Mouse (Mus musculus) cerebellum, adult 2 months (tissue): ENCODE measurements at regions not wholly inside any gene's neighbourhood (a gene's known extent, or its start where the extent isn't known, plus 50 kb on each side); places are given as distances from the start of the nearest gene placed in this dataset.

Experiments used
- DNase-seq, 2 experiments: peaks; one replicate each; pipeline ENCODE4 v3.0.0; 2021
- H3K27ac ChIP-seq: fragments of 200-500 bp; 2 replicates; pipeline ENCODE4 v1.5.1; 2012; ENCODE audit warnings: low read length, control low read depth, inconsistent platforms; ENCODE audit not compliant: insufficient read depth
- H3K27me3 ChIP-seq: fragments of 200-500 bp; 2 replicates; pipeline ENCODE4 v1.6.1; 2012; ENCODE audit warnings: inconsistent platforms, mild to moderate bottlenecking, low read length, moderate library complexity; ENCODE audit not compliant: control insufficient read depth, insufficient read depth
- H3K4me1 ChIP-seq: fragments of 200-500 bp; 2 replicates; pipeline ENCODE4 v1.6.1; 2011; ENCODE audit warnings: low read length; ENCODE audit not compliant: control insufficient read depth, insufficient read depth
- H3K4me3 ChIP-seq: fragments of 200-500 bp; replicated peaks from 2 replicates; pipeline ENCODE3; 2011; ENCODE audit warnings: mild to moderate bottlenecking, low read depth, low read length, control low read depth; ENCODE audit not compliant: insufficient read depth
- CTCF ChIP-seq: fragments of 200-500 bp; IDR thresholded peaks from 2 replicates; pipeline ENCODE4 v1.5.1; 2011; ENCODE audit warnings: low read depth, mild to moderate bottlenecking, control low read depth, low read length, moderate library complexity, borderline replicate concordance; ENCODE audit not compliant: insufficient read depth
- POLR2A ChIP-seq: fragments of 200-500 bp; IDR thresholded peaks from 2 replicates; pipeline ENCODE4 v1.6.1; 2011; ENCODE audit warnings: low read length, control low read depth, borderline replicate concordance; ENCODE audit not compliant: insufficient read depth
- WGBS: fragments of 180-500 bp; shearing (Covaris S2); methylation state at CpG from one replicate; pipeline ENCODE4 v1.1.7; 2018; 5-methylcytosine and 5-hydroxymethylcytosine counted together

DNA sequence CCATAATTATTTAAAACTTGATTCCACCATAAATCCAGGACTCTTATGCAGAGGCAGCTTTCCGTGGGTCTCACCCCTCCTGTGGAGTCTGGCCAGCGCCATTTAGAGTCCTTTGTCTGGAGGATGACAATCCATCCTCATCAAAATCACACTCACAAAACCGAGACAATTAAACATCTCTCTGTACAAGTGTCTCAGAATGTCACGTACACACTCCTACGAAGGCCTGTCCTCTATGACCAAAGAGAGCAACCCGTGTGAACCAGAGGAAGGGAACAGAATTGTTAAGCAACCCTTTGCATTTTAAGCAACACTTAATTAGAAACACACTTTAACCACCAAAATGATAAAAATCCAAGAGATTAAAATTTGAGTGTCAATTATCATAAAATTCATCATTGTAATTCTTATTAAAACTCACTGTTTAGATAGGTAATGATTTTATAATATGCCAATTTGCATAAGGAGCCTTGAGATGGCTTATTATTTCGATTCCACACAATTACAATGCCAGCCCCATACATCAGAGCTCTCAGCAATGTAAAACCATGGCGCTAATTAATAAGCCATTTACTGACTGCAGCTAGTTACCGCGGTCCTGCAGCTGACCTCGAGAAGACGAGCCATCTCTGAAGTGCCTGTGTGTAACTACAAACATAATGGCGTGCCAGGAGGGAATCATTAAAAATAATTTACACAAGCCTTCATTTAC is 325.0 kb upstream of the Irx1 start:
- WGBS, result 44% methylated on average over 13 of the region's 13 CpGs
- TF ChIP-seq CTCF, result no peak
- TF ChIP-seq POLR2A, result no peak
- Histone ChIP-seq H3K27me3 (no peaks in the 10 kb centered on the region; the same call in 1 of the 2 replicates), H3K4me3 (no peak overlapping the region), H3K4me1 (no peaks in the 10 kb centered on the region; the same call in 1 of the 2 replicates), H3K27ac (no peak overlapping the region)
- DNase-seq, result no peak

DNA sequence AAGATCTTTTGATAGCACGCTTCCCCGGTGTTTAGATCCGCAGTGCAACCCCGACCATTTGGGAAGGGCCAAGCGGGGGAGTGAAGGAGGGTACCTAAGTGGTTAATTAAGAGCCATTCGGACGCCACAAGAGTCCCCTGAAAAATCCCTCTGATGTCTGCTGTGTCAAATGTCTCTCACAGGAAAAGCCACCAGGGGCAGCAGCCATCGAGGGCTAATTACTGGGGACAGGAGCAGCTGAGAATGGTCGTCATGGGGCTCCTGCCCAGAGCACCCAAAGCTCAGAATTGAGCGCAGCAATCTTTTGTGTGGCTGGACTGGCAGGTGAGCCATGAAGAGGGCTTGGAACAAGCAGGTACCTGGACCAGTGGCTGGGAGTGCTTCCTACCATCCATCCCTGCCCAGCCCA is 325.6 kb upstream of the Irx1 start:
- no peaks in the 10 kb centered on the region; the same call in 1 of the 2 replicates for H3K4me1 ChIP-seq
- TF ChIP-seq CTCF (no peak), POLR2A (no peak)
- no peak overlapping the region for H3K4me3 ChIP-seq
- no peak for DNase-seq
- H3K27me3 ChIP-seq, result no peaks in the 10 kb centered on the region; the same call in 1 of the 2 replicates
- H3K27ac ChIP-seq, result no peak overlapping the region
- 26% methylated on average over 10 of the region's 10 CpGs for WGBS

GRCm38 (mm10) chr13:72292361-72292760 is 328.8 kb upstream of the Irx1 start:
- DNase-seq, result no peak
- WGBS, result 16% methylated on average over 14 of the region's 14 CpGs
- Histone ChIP-seq H3K27ac (no peak overlapping the region), H3K4me1 (no peaks in the 10 kb centered on the region), H3K27me3 (peaks cover 2% of the 10 kb centered on the region; the same call in 1 of the 2 replicates), H3K4me3 (no peak overlapping the region)
- no peak for TF ChIP-seq POLR2A

DNA sequence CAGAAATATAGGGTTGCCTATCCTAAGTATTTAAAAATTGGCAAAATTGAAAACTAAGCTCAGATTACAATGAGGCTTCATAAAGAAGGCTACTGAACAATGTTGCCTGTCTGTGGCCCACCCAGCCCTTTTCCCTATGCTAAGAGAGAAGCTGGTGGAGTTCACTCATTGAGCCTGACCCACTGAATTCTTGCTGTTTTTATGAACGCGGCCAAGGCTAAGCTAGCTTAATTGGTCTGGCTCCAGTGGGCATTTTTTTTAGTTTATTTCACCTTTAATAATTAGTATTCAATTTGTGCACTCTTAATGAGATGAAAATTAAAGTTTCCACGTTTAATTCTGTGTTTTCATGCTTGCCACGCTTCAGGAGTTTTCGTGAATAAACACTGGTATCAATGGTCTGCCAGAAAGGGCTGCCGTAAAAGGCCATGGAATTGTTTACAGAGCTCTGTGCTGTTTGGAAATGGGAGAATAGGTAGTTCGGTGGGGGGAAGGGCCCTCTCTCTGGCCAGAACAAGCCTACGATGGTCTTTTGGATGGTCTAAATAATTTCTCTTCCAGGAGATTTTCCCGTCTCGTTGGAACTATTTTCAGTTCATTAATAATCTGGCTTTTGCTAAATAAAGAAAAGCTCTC is 329.7 kb upstream of the Irx1 start:
- no peak overlapping the region for H3K4me3 ChIP-seq
- peak in 1 of 2 experiments; percentile 5 for DNase-seq
- H3K27ac ChIP-seq, result no peak overlapping the region
- TF ChIP-seq POLR2A (no peak), CTCF (no peak)
- H3K27me3 ChIP-seq, result peaks cover 2% of the 10 kb centered on the region; the same call in 1 of the 2 replicates
- H3K4me1 ChIP-seq, result no peaks in the 10 kb centered on the region
- 47% methylated on average over 10 of the region's 10 CpGs for WGBS

DNA sequence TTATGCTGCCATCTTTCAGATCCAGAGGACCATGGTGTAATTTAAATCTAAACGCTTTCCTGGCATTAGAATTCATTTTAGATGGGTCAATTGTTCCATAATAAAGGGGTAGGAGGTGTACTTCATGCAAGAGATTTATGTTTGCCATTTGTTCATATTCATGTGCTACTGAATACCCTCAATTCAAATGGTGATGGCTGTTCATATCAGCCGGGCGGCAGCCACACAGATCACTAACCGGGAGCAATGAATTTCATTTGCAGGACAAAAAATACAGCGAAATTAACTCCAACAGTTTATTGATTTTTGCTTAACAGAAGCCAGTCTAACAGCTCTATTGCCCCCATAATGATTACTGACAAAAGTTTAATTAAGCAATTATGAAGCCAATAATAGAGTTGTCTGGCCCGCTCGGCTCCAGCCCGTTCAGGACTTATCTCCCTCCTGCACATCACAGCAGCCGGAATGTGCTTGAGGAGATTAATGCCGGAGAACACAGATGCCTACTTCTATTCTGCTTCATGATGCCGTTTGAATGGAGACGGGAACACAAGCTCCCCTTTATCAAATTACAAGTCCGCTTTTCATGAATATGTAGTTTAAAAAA is 330.3 kb upstream of the Irx2 start:
- no peak for DNase-seq
- peaks cover 3% of the 10 kb centered on the region; the same call in 1 of the 2 replicates for H3K27me3 ChIP-seq
- TF ChIP-seq POLR2A (no peak), CTCF (no peak)

DNA sequence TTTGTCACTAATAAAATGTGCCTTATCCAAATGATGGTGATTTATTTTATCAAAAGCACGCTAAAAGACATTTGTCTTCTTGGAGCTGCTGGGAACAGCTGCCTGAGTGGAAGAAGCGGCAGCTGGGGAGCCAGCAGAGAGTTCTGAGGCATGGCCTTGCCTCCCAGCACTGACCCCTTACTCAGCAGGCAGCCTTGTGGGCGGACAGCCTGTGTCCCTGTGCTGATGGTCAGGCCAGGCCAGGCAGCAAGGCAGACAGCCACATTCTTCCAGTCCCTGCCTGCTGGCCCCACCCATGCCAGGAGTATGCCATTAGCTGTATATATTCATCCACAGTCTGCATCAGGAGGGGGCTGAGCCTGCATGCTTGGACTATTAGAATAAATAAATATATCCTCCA is 329.0 kb upstream of the Irx2 start:
- 41% methylated on average over 3 of the region's 3 CpGs for WGBS

More for the DNA sequence above, 330.3 kb upstream of the Irx2 start:
- no peaks in the 10 kb centered on the region for H3K4me1 ChIP-seq
- no peak overlapping the region for H3K4me3 ChIP-seq
- WGBS, result 25% methylated on average over 13 of the region's 13 CpGs
- no peak overlapping the region for H3K27ac ChIP-seq

DNA sequence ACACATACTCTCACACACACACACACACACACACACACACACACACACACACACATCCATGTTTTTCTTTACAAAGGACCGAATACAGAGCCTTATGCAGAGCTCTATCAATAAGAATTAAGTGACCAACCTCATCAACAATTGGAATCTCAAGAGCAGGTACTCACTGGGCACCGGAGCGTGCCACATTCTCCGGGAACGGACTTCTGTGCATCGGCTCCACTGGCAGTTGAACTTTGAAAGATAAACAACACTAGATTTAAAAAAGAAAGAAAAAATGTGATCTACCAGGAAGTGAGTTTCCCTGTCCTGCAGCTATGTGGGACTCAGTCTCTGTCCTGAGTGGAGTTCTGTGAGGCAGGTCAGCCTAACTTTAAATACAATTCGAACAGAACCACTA is 327.5 kb upstream of the Irx2 start:
- DNase-seq, result no peak
- Histone ChIP-seq H3K4me1 (no peaks in the 10 kb centered on the region), H3K4me3 (no peak overlapping the region), H3K27me3 (peaks cover 1% of the 10 kb centered on the region; the same call in 1 of the 2 replicates), H3K27ac (no peak overlapping the region)
- TF ChIP-seq CTCF, result no peak
- no peak for TF ChIP-seq POLR2A
- 61% methylated on average over 7 of the region's 7 CpGs for WGBS

More for the DNA sequence above, 329.0 kb upstream of the Irx2 start:
- Histone ChIP-seq H3K27me3 (peaks cover 1% of the 10 kb centered on the region; the same call in 1 of the 2 replicates), H3K4me1 (no peaks in the 10 kb centered on the region), H3K27ac (no peak overlapping the region), H3K4me3 (no peak overlapping the region)
- TF ChIP-seq POLR2A (no peak), CTCF (no peak)
- no peak for DNase-seq
